Mouse (Mus musculus) brain, embryonic 18.5 days (tissue): ENCODE data around the gene Adgrl1.

Source experiments
- DNase-seq: peaks from one replicate; pipeline ENCODE4 v3.0.0-alpha.2; 2012; ENCODE audit warnings: low read depth, low spot score

Gene Adgrl1

GRCm38 (mm10) chr8:83899363-83900252 is at the start of gene Adgrl1:
Adgrl1 (plus strand) TSS chr8:83900105.
- peak; percentile 99 for DNase-seq

- DNase-seq = no peak
Measured at GRCm38 (mm10) chr8:83852329-83852728, 47.6 kb upstream of the Adgrl1 start.

- no peak for DNase-seq
Measured at GRCm38 (mm10) chr8:83853323-83854050, 46.4 kb upstream of the Adgrl1 start.

- DNase-seq = no peak
Measured at GRCm38 (mm10) chr8:83856486-83857065, 43.3 kb upstream of the Adgrl1 start.

GRCm38 (mm10) chr8:83862439-83863268 is 37.3 kb upstream of the Adgrl1 start:
- no peak for DNase-seq

- DNase-seq = no peak
Measured at GRCm38 (mm10) chr8:83874881-83875655, 24.8 kb upstream of the Adgrl1 start.

GRCm38 (mm10) chr8:83875656-83876040 is 24.3 kb upstream of the Adgrl1 start:
- no peak for DNase-seq

- no peak for DNase-seq
Measured at GRCm38 (mm10) chr8:83876080-83876837, 23.6 kb upstream of the Adgrl1 start.

GRCm38 (mm10) chr8:83876838-83877223 is 23.1 kb upstream of the Adgrl1 start:
- DNase-seq = no peak

GRCm38 (mm10) chr8:83888409-83888808 is 11.5 kb upstream of the Adgrl1 start:
- no peak for DNase-seq

GRCm38 (mm10) chr8:83892061-83892460 is 7.8 kb upstream of the Adgrl1 start:
- DNase-seq = no peak

GRCm38 (mm10) chr8:83893915-83894314 is 6.0 kb upstream of the Adgrl1 start:
- DNase-seq = no peak

GRCm38 (mm10) chr8:83895894-83896293 is 4.0 kb upstream of the Adgrl1 start:
- DNase-seq = no peak

- no peak for DNase-seq
Measured at GRCm38 (mm10) chr8:83896461-83896860, 3.4 kb upstream of the Adgrl1 start.

GRCm38 (mm10) chr8:83897211-83897610 is 2.7 kb upstream of the Adgrl1 start:
- DNase-seq = no peak

GRCm38 (mm10) chr8:83898456-83898855 is 1.4 kb upstream of the Adgrl1 start:
- no peak for DNase-seq

- DNase-seq = peak; percentile 85
Measured at GRCm38 (mm10) chr8:83898985-83899362, 931 bp upstream of the Adgrl1 start.

GRCm38 (mm10) chr8:83900266-83900956 is 506 bp downstream of the Adgrl1 start:
- DNase-seq = no peak

GRCm38 (mm10) chr8:83900957-83901270 is 1.0 kb downstream of the Adgrl1 start:
- no peak for DNase-seq
